In the genomic region with DNA sequence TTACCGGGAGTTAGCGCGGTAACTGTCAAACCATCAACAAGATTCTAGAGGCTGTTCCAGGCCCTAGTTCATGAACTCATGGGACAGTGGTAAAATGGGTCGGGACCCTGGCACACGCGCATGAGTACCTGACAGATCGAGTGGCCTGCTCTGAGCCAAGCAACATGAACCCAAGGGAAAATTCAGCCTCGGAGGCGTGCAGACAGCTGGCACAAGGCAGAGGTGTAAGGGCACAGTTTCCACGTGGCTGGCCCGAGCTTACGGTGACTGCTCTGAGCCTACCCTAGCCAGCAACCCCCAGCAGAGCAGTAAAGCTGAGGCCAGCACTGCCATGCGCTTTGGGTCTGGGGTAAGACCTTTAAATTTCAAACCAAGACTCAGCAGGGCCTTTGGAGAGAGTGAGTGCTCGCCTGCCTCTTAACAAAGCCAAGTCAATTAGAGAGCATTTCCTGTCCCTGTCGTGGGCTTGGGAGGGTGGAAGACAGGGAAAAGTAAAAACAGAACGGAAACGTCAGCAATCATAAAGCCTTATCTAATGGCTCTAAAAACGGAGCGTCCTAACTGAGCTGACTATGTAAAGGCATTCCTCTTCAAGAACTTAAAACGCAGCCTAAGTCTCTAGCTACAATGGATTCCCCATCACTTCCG, we compare ENCODE assay signal across 8 mouse cellular contexts. TPM values are rescaled to one million over a fixed set of nuclear protein-coding genes. Genes with fewer than 3 reads are reported as not detected.
DNase-seq lines count a peak whose midpoint lies in the region; ATAC-seq and TF ChIP-seq lines count a peak whose summit lies in the region.

No protein-coding gene starts in this region.

- 42% methylated on average over 21 of the region's 21 CpGs for WGBS in forebrain, embryonic 13.5 days
- 35% methylated on average over 21 of the region's 21 CpGs for WGBS in kidney, adult 2 months

- 0 out of 2 replicates have a peak overlapping the region, but pooled peaks have one; percentile 0 for H3K4me2 ChIP-seq in forebrain, embryonic 13.5 days

- no peak for ATAC-seq in forebrain, embryonic 13.5 days

- H3K4me3 ChIP-seq in forebrain, embryonic 13.5 days = no peak overlapping the region
- no peak overlapping the region for H3K4me3 ChIP-seq in kidney, adult 2 months (ENCODE audit: insufficient read depth, low read depth, low read length)

- H3K27ac ChIP-seq in forebrain, embryonic 13.5 days = peak overlapping the region; percentile 99
- H3K27ac ChIP-seq in kidney, adult 2 months (ENCODE audit: insufficient read depth, low read depth, low read length) = peak overlapping the region; percentile 61

- TF ChIP-seq POLR2A in kidney, adult 2 months (IDR thresholded peaks at IDR 0.05; ENCODE audit: low read depth, low read length) = no peak

- H3K9me3 ChIP-seq in forebrain, embryonic 13.5 days (replicated peaks) = no peaks in the 10 kb centered on the region

- H3K9ac ChIP-seq in forebrain, embryonic 13.5 days = peak overlapping the region; percentile 37; the same call in 1 of the 2 replicates

- no peaks in the 10 kb centered on the region for H3K27me3 ChIP-seq in forebrain, embryonic 13.5 days
- no peaks in the 10 kb centered on the region for H3K27me3 ChIP-seq in kidney, adult 2 months (replicated peaks; ENCODE audit: control insufficient read depth, insufficient read depth, low read length)

- peak; percentile 28 for DNase-seq in kidney, adult 11 months
- DNase-seq in kidney, postnatal 14 days = no peak
- peak; percentile 68 for DNase-seq in kidney, adult 2 months
- DNase-seq in naive thymus-derived CD4-positive, alpha-beta T cell, adult 2 months (ENCODE audit: low read depth) = peak; percentile 32
- DNase-seq in c-Kit-positive CD71-positive TER-119-positive erythroid progenitor cells, embryonic 14.5 days (ENCODE audit: low spot score) = no peak
- DNase-seq in layer of hippocampus, adult 9-10 months (ENCODE audit: low spot score) = no peak
- no peak for DNase-seq in cerebellum, postnatal 36 days

- H3K4me1 ChIP-seq in forebrain, embryonic 13.5 days = peaks cover 88% of the 10 kb centered on the region
- peaks cover 30% of the 10 kb centered on the region for H3K4me1 ChIP-seq in kidney, adult 2 months (ENCODE audit: control insufficient read depth, insufficient read depth, low read length)

- no peak for TF ChIP-seq CTCF in kidney, adult 2 months (conservative IDR thresholded peaks at IDR 0.05; ENCODE audit: insufficient read depth, insufficient read length, low read depth, low read length)

- H3K36me3 ChIP-seq in forebrain, embryonic 13.5 days (ENCODE audit: poor library complexity, severe bottlenecking) = peaks cover 8% of the 10 kb centered on the region
- no peaks in the 10 kb centered on the region for H3K36me3 ChIP-seq in kidney, adult 2 months (ENCODE audit: control insufficient read depth, insufficient read depth, low read length)

RNA-seq across cellular contexts. Expression of a gene that starts 38.0 kb away (rescaled TPM):
- polyA plus RNA-seq in forebrain, embryonic 13.5 days (2015; fragmentation: Nextera tagmentation; extraction: Ambion mirVana) = 235 and 246 TPM in 2 replicates
- polyA plus RNA-seq in kidney, adult 2 months (2012; rRNA removed) = 43.1 and 43.5 TPM in 2 replicates

RNA-seq across cellular contexts. Expression of a gene that starts 38.1 kb away (rescaled TPM):
- 0.40 and 0.62 TPM in 2 replicates for polyA plus RNA-seq in forebrain, embryonic 13.5 days (2015; fragmentation: Nextera tagmentation; extraction: Ambion mirVana)
- 9.6 and 20.5 TPM in 2 replicates for polyA plus RNA-seq in kidney, adult 2 months (2012; rRNA removed)

Comparison
In these comparisons a context has a peak if more than half of its experiments do, and no peak if none do; other contexts are left out.
1. DNase-seq: peak in kidney, adult 11 months (single experiment), kidney, adult 2 months (single experiment) and naive thymus-derived CD4-positive, alpha-beta T cell, adult 2 months (single experiment); none in kidney, postnatal 14 days (single experiment), c-Kit-positive CD71-positive TER-119-positive erythroid progenitor cells, embryonic 14.5 days (single experiment), layer of hippocampus, adult 9-10 months (single experiment) and cerebellum, postnatal 36 days (0 of 2).